8 mouse cellular contexts compared by ENCODE assay signal in genomic region chr8:72654565-72655521, GRCm38 (mm10). TPM values are rescaled to one million over a fixed set of nuclear protein-coding genes. Genes with fewer than 3 reads are reported as not detected.
DNase-seq lines count a peak whose midpoint lies in the region; ATAC-seq and TF ChIP-seq lines count a peak whose summit lies in the region.

No protein-coding gene starts in this region.

- H3K9me3 ChIP-seq in kidney, embryonic 15.5 days (replicated peaks) = no peaks in the 10 kb centered on the region
- H3K9me3 ChIP-seq in forebrain, embryonic 10.5 days = no peaks in the 10 kb centered on the region
- H3K9me3 ChIP-seq in midbrain, embryonic 10.5 days (replicated peaks) = no peaks in the 10 kb centered on the region

- ATAC-seq in kidney, embryonic 15.5 days (replicated peaks; ENCODE audit: low FRiP score) = peak; percentile 77
- ATAC-seq in Patski = peak; percentile 45

- no peaks in the 10 kb centered on the region for H3K27me3 ChIP-seq in kidney, embryonic 15.5 days
- peaks cover 3% of the 10 kb centered on the region for H3K27me3 ChIP-seq in Patski
- H3K27me3 ChIP-seq in forebrain, embryonic 10.5 days (ENCODE audit: poor library complexity, severe bottlenecking) = no peaks in the 10 kb centered on the region
- H3K27me3 ChIP-seq in midbrain, embryonic 10.5 days (ENCODE audit: low read depth, poor library complexity, severe bottlenecking) = no peaks in the 10 kb centered on the region

- DNase-seq in kidney, adult 18-20 months = no peak
- no peak for DNase-seq in Patski (ENCODE audit: low read depth, low spot score)
- DNase-seq in forebrain, embryonic 10.5 days (ENCODE audit: extremely low spot score, low spot score) = peak; percentile 69
- peak; percentile 46 to 57 for DNase-seq in kidney, postnatal 4 days
- peak; percentile 72 for DNase-seq in midbrain, embryonic 10.5 days (ENCODE audit: low spot score)
- DNase-seq in thymus, postnatal 4 days = peak; percentile 56
- no peak for DNase-seq in ovary, adult 18-20 months (ENCODE audit: low spot score)

- POLR2A ChIA-PET in Patski (lab: Charles Lee) = no interaction called here

- 25% methylated on average over 13 of the region's 13 CpGs for WGBS in kidney, embryonic 15.5 days
- 25% methylated on average over 13 of the region's 13 CpGs for WGBS in forebrain, embryonic 10.5 days
- 23% methylated on average over 13 of the region's 13 CpGs for WGBS in midbrain, embryonic 10.5 days

- CTCF ChIA-PET in Patski (lab: Charles Lee) = interaction anchor here (1.1 kb wide), 1 partner anchor 26 kb away, joined by 3 read pairs; no protein-coding TSS in a partner anchor

- peak overlapping the region; percentile 25; the same call in 1 of the 2 replicates for H3K27ac ChIP-seq in kidney, embryonic 15.5 days
- H3K27ac ChIP-seq in forebrain, embryonic 10.5 days = peak overlapping the region; percentile 90
- H3K27ac ChIP-seq in midbrain, embryonic 10.5 days (replicated peaks) = peak overlapping the region; percentile 86

- peak; percentile 47 for TF ChIP-seq CTCF in Patski (IDR thresholded peaks at IDR 0.05)

- in situ Hi-C loops in Patski (cut with MboI; ENCODE audit: low pct_unique_long_range_greater_than_20kb) = no loop called here

- H3K9ac ChIP-seq in kidney, embryonic 15.5 days = no peak overlapping the region

- no peaks in the 10 kb centered on the region for H3K36me3 ChIP-seq in kidney, embryonic 15.5 days
- H3K36me3 ChIP-seq in forebrain, embryonic 10.5 days (replicated peaks) = no peaks in the 10 kb centered on the region
- H3K36me3 ChIP-seq in midbrain, embryonic 10.5 days = no peaks in the 10 kb centered on the region

- H3K4me3 ChIP-seq in kidney, embryonic 15.5 days (replicated peaks) = no peak overlapping the region
- peak overlapping the region; percentile 27 for H3K4me3 ChIP-seq in forebrain, embryonic 10.5 days
- H3K4me3 ChIP-seq in midbrain, embryonic 10.5 days = peak overlapping the region; percentile 33

- H3K4me2 ChIP-seq in kidney, embryonic 15.5 days = peak overlapping the region; percentile 25; the same call in 1 of the 2 replicates

- H3K4me1 ChIP-seq in kidney, embryonic 15.5 days = peaks cover 11% of the 10 kb centered on the region
- peaks cover 22% of the 10 kb centered on the region for H3K4me1 ChIP-seq in forebrain, embryonic 10.5 days
- H3K4me1 ChIP-seq in midbrain, embryonic 10.5 days = peaks cover 19% of the 10 kb centered on the region

RNA-seq across cellular contexts. Expression of gene Nwd1, which starts 8.3 kb away (rescaled TPM):
- polyA plus RNA-seq in kidney, embryonic 15.5 days (2015; fragmentation: Nextera tagmentation; extraction: Ambion mirVana) = 0.01 and 0.04 TPM in 2 replicates
- polyA plus RNA-seq in Patski (2021) = 0.05 TPM
- polyA plus RNA-seq in forebrain, embryonic 10.5 days (2016; fragmentation: Nextera tagmentation; extraction: Ambion mirVana) = 0.07 TPM in 1 of 2 replicates, not detected in the other
- not detected in 2 replicates for polyA plus RNA-seq in midbrain, embryonic 10.5 days (2016; fragmentation: Nextera tagmentation; extraction: Ambion mirVana)

Comparison
In these comparisons a context has a peak if more than half of its experiments do, and no peak if none do; other contexts are left out.
1. DNase-seq: peak in forebrain, embryonic 10.5 days (single experiment), kidney, postnatal 4 days (2 of 2), midbrain, embryonic 10.5 days (single experiment) and thymus, postnatal 4 days (single experiment); none in kidney, adult 18-20 months (single experiment), Patski (single experiment) and ovary, adult 18-20 months (single experiment).
2. H3K27ac ChIP-seq: peak in every context shown above with its lines; median percentile 90 in forebrain, embryonic 10.5 days; 86 in midbrain, embryonic 10.5 days; 25 in kidney, embryonic 15.5 days.